Mouse (Mus musculus) kidney, postnatal 4 days (tissue): ENCODE results near the gene Hapln3.

Experiments
- DNase-seq, 2 experiments: peaks; one replicate each; pipeline ENCODE4 v3.0.0; 2021; ENCODE audit warnings: mixed read lengths in 2 of 2

Hapln3 gene

DNA sequence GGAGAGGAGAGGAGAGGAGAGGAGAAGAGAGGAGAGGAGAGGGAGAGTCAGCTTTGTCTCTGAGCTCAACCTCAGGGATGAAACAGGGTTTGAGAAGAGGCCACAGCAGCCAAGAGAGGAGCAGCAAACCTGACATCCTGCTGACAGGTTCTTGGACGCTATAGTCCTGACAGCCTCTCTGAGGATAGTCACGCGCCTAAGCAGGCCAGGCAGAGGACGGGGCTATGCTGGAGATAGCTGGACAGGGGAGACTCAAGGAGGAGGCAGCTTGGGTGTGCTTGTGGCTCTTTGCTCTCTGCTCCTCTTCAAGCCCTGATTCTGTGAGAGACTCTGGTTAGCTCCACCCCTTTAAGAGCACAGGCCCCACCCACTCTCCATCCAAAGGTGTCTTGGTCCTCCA is 62.6 kb downstream of the Hapln3 start:
- DNase-seq, result no peak

DNA sequence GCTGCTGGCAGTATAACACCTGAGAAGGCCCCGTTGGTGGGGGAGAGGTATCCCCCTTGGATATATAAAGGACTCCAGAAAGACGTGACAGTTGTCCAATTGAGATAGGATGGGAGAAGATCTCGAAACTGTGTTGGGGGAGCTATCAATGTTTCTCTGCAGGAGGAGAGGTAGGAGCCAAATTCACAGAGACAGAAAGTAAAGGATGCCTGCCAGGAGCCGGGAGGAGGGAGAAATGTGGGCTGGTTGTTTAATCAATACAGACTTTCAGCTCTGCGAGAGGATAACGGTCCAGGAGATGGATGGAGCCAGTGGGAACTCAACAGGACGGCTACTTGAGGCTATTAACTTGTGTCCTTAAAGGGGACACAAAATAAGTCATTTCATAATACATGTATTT is 63.4 kb downstream of the Hapln3 start:
- no peak for DNase-seq
